Mouse (Mus musculus): ENCODE results near the gene Tnnc1. TPM values are rescaled to one million over a fixed set of nuclear protein-coding genes. Genes with fewer than 3 reads are reported as not detected.

Tnnc1 gene
- total RNA-seq, 4 experiments from 2014 or later, result 451 to 634 (median 529) TPM

DNA sequence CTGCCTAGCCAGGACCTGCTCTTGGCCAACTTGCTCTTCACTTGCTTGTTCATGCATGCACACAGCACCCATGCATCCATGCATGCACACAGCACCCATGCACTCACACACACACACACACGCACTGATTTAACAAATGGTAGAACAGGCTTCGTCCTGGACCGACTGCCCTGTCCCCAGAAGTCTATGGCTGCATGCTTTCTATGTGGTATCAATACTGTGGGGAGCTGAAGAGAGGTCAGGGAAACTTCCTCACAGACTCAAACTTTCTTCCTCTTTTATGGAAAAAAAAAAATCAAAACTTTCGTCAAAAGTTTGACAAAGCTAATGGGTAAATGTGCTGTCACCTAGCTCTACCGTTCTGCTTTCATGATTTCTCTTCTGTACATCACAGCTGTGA is 24.6 kb upstream of the Tnnc1 start:
- DNase-seq (ENCODE audit: low spot score in 2 of 2), result no peak

DNA sequence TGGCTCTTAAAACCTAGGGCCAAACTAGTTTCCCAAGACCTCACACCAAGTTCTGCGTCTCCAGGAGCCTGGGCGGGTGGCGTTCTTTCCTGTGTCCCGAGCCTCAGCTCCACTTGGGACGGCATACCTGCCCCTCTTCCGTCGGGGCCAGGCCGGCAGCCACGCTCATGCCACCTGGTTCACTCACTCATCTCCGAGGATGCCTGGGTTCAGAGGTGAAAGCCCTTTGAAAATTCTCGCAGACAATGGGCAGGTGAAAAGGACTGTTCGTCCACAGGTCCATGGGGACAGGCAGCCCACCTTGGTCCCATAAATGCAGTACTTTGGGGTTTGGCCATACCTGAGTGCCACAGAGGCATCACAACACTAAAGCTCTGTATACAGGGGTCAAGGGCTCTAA is 23.9 kb upstream of the Tnnc1 start:
- DNase-seq (ENCODE audit: low spot score in 2 of 2), result no peak

DNA sequence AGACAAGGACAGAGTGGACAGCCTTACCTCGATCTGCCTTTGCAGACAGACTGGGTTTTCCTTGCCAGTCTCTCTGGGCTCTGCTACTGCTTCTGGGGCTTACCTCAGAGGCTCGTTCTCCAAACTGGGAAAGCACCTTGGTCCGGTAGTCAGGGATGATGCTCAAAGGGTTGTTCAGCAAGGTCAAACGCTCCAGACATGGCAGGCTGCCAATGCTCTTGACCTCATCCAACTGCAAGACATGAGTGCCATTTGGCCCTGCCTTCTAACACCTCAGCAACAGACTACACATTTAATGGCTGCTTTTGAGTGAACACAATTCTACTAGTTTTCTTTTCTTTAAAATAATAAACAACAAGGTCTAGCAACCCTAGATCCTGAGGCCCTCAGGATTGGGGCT is 21.5 kb upstream of the Tnnc1 start:
- no peak for DNase-seq (ENCODE audit: low spot score in 2 of 2)

DNA sequence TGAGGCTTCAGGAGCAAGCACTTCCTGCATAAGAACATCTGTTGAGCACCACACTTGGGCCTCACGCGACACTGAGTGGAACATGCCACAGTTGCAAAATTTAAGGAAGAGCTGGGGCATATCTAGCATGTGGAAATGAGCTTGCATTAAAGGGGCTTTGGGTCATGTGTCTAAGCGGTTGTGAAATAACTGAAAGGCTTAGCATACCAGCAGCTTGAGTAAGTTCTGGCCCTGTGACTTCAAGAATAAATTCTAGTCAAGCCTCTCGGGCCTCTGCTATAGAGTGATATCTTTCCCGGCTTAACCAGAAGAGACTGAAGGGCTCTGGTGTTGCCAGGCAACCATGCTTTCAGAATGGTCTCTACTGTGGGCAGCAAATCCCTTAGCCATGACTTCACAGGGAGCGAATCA is 19.3 kb upstream of the Tnnc1 start:
- no peak for DNase-seq (ENCODE audit: low spot score in 2 of 2)

DNA sequence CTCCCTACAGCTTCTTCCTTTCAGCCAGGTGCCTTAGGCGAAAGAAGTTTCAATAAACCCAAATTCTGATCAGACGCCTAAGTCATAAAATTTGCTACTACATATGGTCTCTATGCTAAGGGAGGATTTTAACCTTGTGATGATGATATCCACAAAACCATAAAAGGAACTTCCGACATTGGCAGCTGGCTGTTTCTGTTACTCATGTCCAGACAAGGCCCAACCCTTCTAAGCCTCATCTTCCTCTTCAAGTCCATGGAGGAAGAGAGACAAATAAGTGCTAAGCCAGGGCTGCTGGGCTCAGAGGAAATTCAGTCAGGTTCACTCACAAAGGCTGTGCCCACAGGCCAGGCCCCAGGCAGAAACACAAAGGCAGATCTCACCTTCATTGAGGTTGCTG is 18.8 kb upstream of the Tnnc1 start:
- DNase-seq (ENCODE audit: low spot score in 2 of 2), result no peak

DNA sequence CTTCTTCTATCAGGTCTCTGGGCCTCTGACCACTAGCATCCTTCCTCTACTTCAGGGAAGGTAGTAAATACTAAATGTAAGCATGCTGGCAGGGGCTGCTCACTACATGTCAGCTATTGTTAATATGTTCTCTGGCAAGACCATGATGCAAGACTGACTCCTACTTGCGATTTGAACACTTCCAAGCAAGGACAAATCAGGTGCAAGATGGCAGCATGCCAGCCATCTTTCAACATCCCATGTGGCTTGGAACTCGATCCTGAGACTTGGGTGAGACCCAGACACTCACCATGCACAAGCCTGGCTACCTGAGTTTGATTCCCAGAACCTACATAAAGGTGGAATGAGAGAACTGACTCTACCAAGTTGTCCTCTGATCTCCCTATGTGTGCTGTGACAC is 16.2 kb upstream of the Tnnc1 start:
- no peak for DNase-seq (ENCODE audit: low spot score in 2 of 2)

DNA sequence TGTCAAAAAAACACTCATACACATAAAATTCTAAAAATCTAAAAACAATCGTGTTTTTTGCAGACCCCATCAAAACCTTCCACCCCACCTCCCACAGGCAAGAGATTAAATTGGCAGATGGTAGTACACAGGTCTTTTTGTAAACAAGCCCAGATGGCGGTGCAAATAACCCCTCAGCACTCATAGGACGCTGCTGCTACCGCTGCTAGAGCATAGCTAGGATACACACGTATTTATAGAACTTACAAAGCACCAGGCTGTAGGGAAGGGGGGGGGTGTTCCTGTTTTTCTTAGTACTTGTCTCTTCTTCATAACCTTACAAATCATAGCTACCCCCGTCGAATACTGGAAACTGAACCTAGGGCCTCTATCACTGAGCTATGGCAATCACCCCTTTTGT is 14.3 kb upstream of the Tnnc1 start:
- no peak for DNase-seq (ENCODE audit: low spot score in 2 of 2)

DNA sequence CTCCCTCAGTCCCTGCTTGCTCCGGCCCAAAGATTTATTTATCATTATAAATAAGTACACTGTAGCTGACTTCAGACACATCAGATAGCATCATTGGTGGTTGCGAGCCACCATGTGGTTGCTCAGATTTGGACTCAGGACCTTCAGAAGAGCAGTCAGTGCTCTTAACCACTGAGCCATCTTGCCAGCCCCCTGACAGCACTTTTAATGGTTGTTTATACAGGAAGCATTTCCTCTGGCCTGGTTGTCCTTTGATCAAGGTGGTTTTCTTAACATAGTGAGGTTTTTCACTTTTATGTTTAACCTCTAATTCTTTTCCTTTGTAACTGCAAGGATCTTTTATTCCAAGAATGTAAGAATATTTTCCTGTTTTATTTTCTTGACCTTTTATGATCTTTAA is 13.7 kb upstream of the Tnnc1 start:
- DNase-seq (ENCODE audit: low spot score in 2 of 2), result no peak

DNA sequence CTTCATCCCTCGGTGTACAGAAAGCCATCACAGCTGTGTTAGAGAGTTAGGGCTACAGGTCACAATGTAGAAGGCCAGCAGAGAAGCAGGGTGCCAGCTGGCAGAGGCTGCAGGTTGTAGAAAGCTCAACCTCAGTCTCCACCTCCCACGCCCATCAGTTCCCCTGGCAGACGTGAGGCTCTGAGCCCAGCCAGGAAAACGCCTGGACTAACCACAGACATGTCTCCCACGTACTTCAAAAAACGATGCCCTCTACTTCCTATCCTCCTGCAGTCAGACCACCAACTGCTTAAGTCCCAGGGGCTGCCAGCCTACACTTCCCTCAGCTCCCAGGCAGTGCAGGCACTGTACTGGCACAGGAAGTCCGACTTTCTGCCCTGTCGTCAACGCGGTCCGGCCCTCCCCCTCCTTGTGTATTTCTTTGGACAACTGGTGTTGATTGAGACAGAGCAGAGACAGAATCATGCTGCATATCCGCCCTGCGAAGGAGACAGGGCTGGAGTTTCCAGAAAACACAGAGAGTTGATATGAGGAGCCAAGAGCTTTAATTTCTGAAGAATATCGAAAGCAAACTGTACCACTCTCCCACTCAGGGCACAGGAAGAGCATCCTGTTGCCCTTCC is 13.1 kb upstream of the Tnnc1 start:
- peak; percentile 77 to 90 for DNase-seq (ENCODE audit: low spot score in 2 of 2)

DNA sequence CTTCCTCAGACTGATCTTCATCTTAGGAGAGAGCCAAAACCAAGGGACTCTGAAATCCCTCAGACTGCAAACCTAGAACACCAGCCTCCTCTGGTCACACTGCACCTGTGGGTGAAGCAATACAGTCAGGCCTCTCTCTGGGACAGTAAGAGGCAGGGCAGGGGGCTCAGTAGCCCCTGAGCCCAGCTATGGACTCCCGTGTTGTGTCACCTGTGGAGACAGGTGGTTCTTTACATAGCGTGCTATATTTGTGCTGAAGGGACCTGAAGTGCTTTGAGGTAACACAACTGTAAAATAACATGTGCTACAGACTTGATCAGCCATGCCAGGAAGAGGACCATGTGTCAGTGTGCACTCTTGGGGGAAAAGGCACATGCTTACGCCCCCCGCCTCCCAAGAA is 12.6 kb upstream of the Tnnc1 start:
- no peak for DNase-seq (ENCODE audit: low spot score in 2 of 2)

DNA sequence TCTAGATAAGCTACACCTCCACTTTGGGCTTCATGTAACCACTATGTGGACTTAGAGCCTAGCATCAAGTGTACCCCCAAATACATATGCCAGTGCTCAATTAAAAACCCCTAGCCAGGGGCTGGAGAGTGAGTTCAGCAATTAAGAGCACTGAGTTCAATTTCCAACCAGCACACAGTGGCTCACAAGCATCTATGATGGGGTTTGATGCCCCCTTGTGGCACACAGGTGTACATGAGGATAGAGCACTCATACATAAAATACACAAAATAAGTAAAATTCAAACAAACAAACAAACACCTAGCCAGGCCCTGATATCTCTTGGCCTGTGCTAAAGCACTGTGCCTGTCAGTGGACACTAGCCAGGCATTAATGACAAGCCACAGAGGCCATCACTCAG is 12.1 kb upstream of the Tnnc1 start:
- DNase-seq (ENCODE audit: low spot score in 2 of 2), result no peak

DNA sequence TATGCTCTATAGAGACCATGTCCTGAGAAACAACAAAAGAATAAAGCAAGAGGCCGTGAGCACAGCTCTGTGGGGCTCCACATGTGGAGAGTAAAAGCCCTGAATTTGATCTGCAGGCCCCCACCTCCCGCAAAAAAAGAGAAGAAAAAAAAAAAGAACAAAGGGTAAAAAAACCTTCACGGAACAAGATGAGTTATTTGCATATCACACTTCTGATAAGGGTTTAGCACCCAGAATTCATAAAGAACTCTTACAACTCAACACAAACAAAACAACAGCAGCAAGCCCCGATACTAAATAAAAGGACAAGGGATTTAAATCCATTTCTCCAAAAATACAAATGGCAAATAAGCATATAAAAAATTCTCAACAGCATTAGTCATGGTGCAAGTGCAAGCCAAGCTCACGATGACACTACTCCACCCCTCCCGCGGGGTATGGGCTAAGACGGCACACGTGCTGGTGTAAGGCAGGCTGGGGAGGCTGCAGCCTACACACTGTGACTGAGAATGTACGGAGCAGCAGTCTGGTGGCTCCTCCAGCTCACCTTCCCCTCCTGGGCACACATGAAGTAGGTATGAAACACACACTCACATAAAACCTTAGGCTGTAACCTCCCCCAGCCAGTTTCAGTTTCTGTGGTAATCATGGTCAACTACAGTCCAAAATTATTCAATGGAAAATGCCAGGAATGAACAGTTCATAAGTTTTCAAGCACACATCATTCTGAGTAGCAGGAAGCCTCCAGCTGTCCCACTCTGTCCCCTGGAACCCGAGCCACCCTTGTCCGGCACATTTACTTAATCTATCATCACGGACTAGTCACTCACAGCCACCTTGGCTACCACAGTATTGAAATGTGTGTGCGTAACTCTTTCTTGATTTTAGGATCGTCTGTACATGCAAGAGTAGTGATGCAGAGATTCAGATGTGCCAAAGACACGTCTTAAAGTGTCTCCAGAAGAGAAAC is 10.3 kb upstream of the Tnnc1 start:
- DNase-seq (ENCODE audit: low spot score in 2 of 2), result peak in 1 of 2 experiments; percentile 44

DNA sequence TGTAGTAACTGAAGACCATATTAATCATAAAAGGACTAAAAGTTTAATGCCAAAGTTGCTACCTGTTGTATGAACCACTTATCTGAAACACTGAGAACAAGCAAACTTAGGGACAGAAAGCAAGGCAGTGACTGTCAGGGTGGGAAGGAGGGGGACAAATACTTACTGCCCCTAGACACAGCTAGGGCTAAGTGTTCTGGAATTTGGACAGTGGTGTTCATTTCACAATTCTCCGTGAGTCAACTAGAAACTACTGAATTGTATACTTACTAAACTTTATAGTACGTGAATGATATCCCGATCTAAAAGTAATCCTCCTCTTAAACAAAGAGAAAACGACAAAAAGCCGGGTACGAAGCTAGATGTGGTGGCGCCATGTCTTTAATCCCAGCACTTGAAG is 8.5 kb upstream of the Tnnc1 start:
- no peak for DNase-seq (ENCODE audit: low spot score in 2 of 2)

DNA sequence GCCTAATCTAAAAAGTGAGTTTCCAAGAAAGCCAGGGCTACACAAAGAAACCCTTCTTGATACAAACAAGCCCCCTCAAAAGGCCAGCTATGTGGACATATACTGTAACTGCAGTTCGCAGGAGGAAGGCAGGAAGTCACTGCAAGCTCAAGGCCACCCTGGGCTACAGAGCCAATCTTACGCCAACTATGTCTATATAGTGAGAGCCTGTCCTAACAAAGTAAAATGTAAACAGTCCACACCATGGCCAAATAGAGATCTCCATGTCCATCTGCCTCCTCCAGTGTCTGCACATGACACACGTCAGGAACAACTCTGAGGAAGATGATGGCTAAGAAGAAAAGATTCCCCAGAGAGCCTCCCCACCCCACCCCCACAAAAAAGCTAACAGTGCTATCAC is 8.1 kb upstream of the Tnnc1 start:
- DNase-seq (ENCODE audit: low spot score in 2 of 2), result no peak

DNA sequence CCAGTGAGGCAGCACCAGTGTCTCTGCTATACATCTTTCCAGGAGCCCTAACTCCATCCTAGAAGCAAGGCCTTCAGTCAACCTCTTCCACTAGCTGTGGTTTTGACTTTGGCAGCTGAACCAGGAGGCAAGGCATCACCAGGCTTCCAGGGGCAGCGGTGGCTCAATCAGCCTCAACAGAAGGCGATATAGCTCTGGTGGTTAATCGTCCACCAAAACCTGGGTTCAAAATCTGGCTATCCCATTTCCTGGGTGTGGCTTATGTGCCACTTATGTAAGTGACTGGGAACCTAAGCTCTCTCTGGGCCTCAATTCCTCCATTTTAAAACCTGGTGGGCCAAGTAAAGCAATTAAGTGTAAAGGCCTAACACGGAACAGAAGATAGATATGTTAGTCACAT is 3.3 kb upstream of the Tnnc1 start:
- no peak for DNase-seq (ENCODE audit: low spot score in 2 of 2)

DNA sequence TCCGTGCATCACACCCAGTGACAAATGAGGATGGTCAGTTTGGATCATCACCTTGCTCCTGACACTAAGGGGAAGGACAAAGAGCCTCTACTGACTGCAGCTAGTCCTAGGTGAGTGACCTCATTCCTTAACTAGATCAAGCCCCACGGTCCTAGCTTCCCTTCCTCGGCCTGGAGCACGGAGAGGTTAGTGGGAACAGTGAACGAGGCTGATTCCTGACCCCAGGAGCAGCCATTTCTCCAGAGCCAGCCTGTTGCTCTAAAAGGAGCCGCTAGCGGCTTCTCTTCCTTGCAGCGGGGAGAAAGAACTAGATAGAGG is 2.9 kb upstream of the Tnnc1 start:
- DNase-seq (ENCODE audit: low spot score in 2 of 2), result no peak

DNA sequence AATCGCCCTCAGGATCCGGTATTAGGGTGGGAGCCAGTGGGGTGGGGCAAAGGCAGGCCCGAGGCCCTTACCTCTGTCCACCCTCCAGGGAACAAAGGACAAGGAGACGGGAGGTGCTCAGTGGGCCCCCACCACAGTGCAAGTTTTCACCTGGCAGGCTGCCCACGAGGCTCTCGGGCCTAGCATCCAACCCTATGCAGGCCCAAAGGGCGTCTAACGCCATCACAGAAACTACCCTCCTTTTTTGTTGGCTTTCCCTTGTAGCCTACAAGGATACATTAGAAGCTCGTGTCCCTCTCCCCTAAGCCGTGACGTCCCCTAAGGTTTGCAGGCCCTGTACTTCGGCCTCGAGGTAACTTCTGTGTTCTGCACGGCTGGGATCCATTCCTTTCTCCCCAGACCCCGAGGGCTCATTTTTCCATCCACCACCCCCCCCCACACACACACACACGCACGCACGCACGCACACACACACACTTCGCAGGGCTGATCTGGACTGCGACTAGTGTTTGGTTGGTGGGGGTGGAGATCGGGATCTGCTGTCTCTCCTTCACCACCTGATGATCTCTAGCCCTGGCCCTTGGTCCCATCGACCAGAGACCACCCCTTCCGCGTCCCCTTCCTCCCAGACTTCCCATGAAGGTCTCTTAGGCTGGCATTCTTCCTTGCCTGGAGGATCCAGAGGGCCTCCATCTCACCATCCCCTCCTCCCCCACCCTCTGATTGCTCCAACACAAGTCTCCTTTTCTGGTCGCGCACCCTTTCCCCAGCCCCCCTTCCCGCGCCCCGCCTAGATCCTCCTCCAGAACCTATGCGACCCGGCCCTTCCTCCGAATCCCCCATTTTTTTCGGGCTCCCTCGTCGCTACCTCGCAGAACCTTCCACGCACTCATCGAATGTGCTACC is 2.3 kb upstream of the Tnnc1 start:
- no peak for DNase-seq (ENCODE audit: low spot score in 2 of 2)

DNA sequence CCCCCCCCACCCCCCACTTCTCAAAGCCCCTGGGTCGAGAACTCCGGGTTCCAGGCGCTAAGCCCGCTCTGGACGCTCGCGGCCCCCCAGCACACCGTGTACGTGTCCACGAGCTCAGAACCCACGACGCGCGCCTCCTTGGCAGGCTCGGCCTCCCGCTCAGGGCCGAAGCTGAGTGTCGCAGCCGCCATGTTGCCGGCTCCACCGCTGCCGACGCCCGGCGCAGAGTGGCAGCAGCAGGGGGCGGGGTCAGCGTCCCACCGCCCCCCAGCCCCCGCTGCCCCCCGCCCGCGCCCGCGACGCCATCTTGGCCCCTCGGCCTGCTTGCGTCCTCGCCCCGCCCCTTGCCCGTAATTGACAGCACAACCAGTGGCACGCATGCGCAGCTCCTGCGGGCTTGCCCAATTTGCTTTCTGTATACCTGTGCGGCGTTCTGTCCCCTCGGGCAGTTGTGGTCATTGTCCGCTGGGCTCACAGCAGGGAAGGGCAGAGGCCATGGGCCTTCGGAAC is 1.6 kb upstream of the Tnnc1 start:
- DNase-seq (ENCODE audit: low spot score in 2 of 2), result peak; percentile 92 to 95

DNA sequence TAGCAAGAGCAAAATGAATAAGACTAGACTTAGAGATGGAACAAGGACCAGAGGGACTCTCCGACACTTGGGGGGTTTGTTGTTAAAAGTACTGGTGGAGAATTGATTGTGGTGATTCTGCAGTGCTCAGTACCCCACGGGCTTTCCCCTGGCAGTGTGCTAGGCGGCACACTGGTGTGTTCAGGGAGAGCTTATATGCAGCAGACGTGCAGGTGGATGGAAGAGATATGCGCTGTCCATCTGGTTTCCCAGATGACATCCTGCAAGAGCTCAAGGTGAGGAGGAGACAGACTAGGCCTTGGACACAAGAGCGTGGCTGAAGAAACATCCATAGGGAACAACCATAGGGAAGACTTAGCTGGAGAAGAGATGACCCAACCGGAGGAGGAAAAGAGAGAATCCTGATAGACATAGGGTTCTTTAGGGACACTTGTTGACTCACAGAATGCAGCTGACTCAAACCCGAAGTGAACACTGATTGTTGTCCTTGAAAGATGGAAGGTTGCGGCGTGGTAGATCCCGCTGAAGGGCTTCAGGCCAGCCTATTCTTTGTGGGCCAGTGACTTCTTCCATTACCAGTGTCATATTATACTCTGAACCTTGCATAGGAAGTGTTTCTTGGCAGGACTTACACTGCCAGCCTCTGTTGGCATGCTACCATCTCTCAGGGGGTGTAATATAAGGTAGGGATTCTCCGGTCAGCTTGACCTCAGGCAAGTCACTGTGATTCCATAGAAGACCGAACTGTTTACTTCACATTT is 862 bp upstream of the Tnnc1 start:
- no peak for DNase-seq (ENCODE audit: low spot score in 2 of 2)

DNA sequence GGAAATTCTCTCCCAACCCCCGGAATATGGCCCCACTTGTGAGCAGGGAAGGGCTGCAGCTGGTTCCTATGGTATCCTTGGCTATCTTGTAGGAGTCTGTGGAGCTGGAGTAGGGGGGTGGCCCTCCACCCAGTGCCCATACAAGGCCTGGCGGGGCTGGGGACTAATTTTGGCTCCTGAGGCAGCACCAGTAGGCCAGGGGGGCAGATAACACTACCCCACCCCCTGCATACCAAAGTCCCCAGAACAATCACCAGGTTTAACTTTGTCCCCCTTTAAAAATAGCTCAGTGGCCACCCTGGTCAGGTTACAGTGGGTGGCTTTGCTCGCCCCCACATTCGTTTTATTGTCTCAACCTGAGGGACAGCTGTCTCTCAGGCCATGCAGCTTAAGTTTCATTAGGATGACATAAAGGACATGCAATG is 1.0 kb downstream of the Tnnc1 start:
- DNase-seq (ENCODE audit: low spot score in 2 of 2), result no peak

DNA sequence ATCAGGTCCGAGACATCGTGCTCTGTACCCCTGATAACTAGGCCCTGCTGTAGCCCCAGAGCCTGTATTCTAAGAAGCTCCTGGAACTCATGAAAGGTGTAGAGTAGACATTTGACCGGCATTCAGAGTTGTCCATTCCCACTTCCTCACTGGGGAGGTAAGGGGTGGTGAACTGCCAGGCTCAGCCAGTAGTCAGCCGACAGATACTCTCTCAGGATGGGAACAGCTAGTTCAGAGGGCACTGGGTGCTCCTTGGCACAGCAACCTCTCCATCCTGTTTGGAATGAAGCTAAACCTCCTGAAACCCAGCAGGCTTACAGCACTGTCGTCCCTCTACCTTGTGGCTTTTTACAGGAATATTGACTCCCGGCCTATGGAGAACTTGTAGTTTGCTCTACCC is 3.7 kb downstream of the Tnnc1 start:
- DNase-seq (ENCODE audit: low spot score in 2 of 2), result no peak

Measured in gastrocnemius, adult 8-10 months (tissue).